Mouse (Mus musculus) neural tube, embryonic 11.5 days (tissue): Measurements from ENCODE around the gene Ccdc85c. TPM values are rescaled to one million over a fixed set of nuclear protein-coding genes. Genes with fewer than 3 reads are reported as not detected.
A peak's percentile ranks its signal among the peaks of the same experiment; 100 is the strongest.

ENCODE experiments used
- ATAC-seq: fragments of 200-750 bp; cut with Nextera tagmentation; 2 replicates; pipeline ENCODE4 v1.8.0; 2017; ENCODE audit warnings: moderate number of reproducible peaks, mild to moderate bottlenecking, moderate TSS enrichment, moderate library complexity; ENCODE audit not compliant: insufficient read depth, low FRiP score, low TSS enrichment
- DNase-seq: peaks from one replicate; pipeline ENCODE4 v3.0.0-alpha.2; 2015; ENCODE audit warnings: low spot score
- H3K27ac ChIP-seq: fragments of 300-500 bp; sonication (generic); 2 replicates; pipeline ENCODE4 v1.5.1; 2014; ENCODE audit warnings: low read depth, mild to moderate bottlenecking, low read length
- H3K27me3 ChIP-seq: fragments of 300-500 bp; sonication (generic); 2 replicates; pipeline ENCODE4 v1.6.1; 2014; ENCODE audit warnings: mild to moderate bottlenecking, low read length, mixed read lengths; ENCODE audit not compliant: control insufficient read depth, insufficient read depth
- H3K36me3 ChIP-seq: fragments of 300-500 bp; sonication (generic); 2 replicates; pipeline ENCODE4 v1.6.1; 2014; ENCODE audit warnings: mild to moderate bottlenecking, low read length, moderate library complexity, mixed read lengths; ENCODE audit not compliant: control insufficient read depth, insufficient read depth
- H3K4me1 ChIP-seq: fragments of 300-500 bp; sonication (generic); 2 replicates; pipeline ENCODE4 v1.6.1; 2014; ENCODE audit warnings: low read length, mixed read lengths; ENCODE audit not compliant: control insufficient read depth, insufficient read depth
- H3K4me2 ChIP-seq: fragments of 300-500 bp; sonication (generic); 2 replicates; pipeline ENCODE4 v1.6.1; 2014; ENCODE audit warnings: low read depth, mild to moderate bottlenecking, moderate library complexity
- H3K4me3 ChIP-seq: fragments of 300-500 bp; sonication (generic); 2 replicates; pipeline ENCODE4 v1.5.1; 2014; ENCODE audit warnings: low read depth, low read length
- H3K9ac ChIP-seq: fragments of 300-500 bp; sonication (generic); 2 replicates; pipeline ENCODE4 v1.6.1; 2014; ENCODE audit warnings: mild to moderate bottlenecking, low read length
- H3K9me3 ChIP-seq: fragments of 300-500 bp; sonication (generic); 2 replicates; pipeline ENCODE4 v1.6.1; 2016; ENCODE audit warnings: low read length; ENCODE audit not compliant: control insufficient read depth
- WGBS: fragments of 180-500 bp; shearing (Covaris S2); extraction: QIAGEN DNeasy Blood & Tissue Kit; methylation state at CpG from one replicate; pipeline ENCODE4 v1.1.7; 2014; 5-methylcytosine and 5-hydroxymethylcytosine counted together
- polyA plus RNA-seq: library from polyadenylated mRNA; unstranded; fragments of >200 nt; fragmentation: Nextera tagmentation; extraction: Ambion mirVana; gene quantifications from 2 replicates; pipeline ENCODE4 v1.2.1, GENCODE M21; 2014

Gene Ccdc85c
- polyA plus RNA-seq, 1 experiment from 2014 or later = 20.3 TPM

GRCm38 (mm10) chr12:108305172-108305571, 29.9 kb upstream of the Ccdc85c start:
- no peak for ATAC-seq
- peaks cover 6% of the 10 kb centered on the region for H3K4me1 ChIP-seq
- H3K9ac ChIP-seq = no peak overlapping the region
- H3K4me2 ChIP-seq = no peak overlapping the region
- H3K4me3 ChIP-seq = no peak overlapping the region
- 75% methylated on average over 8 of the region's 8 CpGs for WGBS
- no peak overlapping the region for H3K27ac ChIP-seq
- no peaks in the 10 kb centered on the region for H3K9me3 ChIP-seq
- 0 out of 2 replicates have a peak, but pooled peaks cover 2% of the 10 kb centered on the region for H3K27me3 ChIP-seq
- H3K36me3 ChIP-seq = no peaks in the 10 kb centered on the region
- DNase-seq = no peak

GRCm38 (mm10) chr12:108303778-108304365, 28.6 kb upstream of the Ccdc85c start:
- no peak for DNase-seq
- ATAC-seq = no peak

DNA sequence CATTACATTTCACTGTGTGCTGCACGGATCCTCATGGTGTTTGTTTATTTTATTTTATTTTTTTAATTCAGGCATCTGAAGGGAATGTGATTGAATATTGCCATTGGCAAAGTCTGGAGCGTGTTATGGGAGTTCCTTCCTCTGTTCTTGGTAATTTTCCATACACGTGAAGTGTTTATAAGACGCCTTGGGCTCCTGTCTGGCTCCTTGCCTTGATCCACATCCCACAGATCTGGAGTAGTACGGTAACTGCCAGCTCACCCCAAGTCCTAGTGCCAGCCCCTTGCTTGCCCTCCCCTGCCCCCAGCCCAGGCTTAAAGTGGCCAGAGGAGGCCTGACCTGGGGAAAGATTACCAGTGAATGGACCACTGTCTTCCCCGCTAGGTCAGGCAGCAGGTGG, 25.8 kb upstream of the Ccdc85c start:
- Histone ChIP-seq H3K36me3 (no peaks in the 10 kb centered on the region), H3K4me3 (no peak overlapping the region), H3K9ac (no peak overlapping the region), H3K4me1 (peaks cover 3% of the 10 kb centered on the region), H3K4me2 (no peak overlapping the region), H3K27ac (no peak overlapping the region), H3K9me3 (no peaks in the 10 kb centered on the region), H3K27me3 (no peaks in the 10 kb centered on the region)
- DNase-seq (no peak), ATAC-seq (no peak)
- 87% methylated on average over 6 of the region's 6 CpGs for WGBS

More at GRCm38 (mm10) chr12:108303778-108304365, 28.6 kb upstream of the Ccdc85c start:
- no peak overlapping the region for H3K4me2 ChIP-seq
- peaks cover 6% of the 10 kb centered on the region for H3K4me1 ChIP-seq
- H3K9ac ChIP-seq = no peak overlapping the region
- no peaks in the 10 kb centered on the region for H3K9me3 ChIP-seq
- H3K36me3 ChIP-seq = no peaks in the 10 kb centered on the region
- 0 out of 2 replicates have a peak, but pooled peaks cover 2% of the 10 kb centered on the region for H3K27me3 ChIP-seq
- no peak overlapping the region for H3K4me3 ChIP-seq
- H3K27ac ChIP-seq = no peak overlapping the region
- 47% methylated on average over 6 of the region's 6 CpGs for WGBS

- WGBS = 81% methylated on average over 6 of the region's 6 CpGs
- Histone ChIP-seq H3K36me3 (no peaks in the 10 kb centered on the region), H3K4me3 (no peak overlapping the region), H3K4me2 (no peak overlapping the region), H3K27me3 (no peaks in the 10 kb centered on the region), H3K9me3 (no peaks in the 10 kb centered on the region), H3K9ac (no peak overlapping the region), H3K27ac (no peak overlapping the region), H3K4me1 (peaks cover 4% of the 10 kb centered on the region)
- no peak for ATAC-seq
- no peak for DNase-seq
These were observed 21.8 kb upstream of the Ccdc85c start for GRCm38 (mm10) chr12:108297033-108297432.

DNA sequence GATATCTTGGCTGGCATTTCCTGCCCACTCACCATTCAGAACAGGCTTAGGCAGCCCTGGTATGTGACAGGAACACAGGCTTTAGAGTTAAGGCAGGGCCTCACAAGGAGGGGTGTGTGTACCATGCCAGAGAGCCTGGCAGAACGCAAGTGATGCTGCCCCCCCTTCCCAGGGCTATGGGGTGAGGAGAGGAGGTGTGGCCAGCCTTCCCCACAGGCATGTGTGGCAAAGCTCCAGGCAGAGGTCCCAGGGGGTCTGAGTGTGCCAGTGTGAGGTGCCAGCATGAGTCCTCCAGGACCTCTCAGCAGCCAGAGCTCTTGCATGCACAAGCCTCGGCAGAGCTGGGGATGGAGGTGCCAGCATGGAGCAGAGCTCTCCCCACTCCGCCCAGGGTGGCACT, 19.4 kb upstream of the Ccdc85c start:
- Histone ChIP-seq H3K27ac (no peak overlapping the region; the same call in 1 of the 2 replicates), H3K4me2 (no peak overlapping the region), H3K9ac (no peak overlapping the region), H3K4me3 (no peak overlapping the region), H3K9me3 (no peaks in the 10 kb centered on the region), H3K27me3 (no peaks in the 10 kb centered on the region), H3K4me1 (peaks cover 4% of the 10 kb centered on the region), H3K36me3 (no peaks in the 10 kb centered on the region)
- WGBS = 79% methylated on average over 3 of the region's 3 CpGs
- DNase-seq (no peak), ATAC-seq (no peak)

DNA sequence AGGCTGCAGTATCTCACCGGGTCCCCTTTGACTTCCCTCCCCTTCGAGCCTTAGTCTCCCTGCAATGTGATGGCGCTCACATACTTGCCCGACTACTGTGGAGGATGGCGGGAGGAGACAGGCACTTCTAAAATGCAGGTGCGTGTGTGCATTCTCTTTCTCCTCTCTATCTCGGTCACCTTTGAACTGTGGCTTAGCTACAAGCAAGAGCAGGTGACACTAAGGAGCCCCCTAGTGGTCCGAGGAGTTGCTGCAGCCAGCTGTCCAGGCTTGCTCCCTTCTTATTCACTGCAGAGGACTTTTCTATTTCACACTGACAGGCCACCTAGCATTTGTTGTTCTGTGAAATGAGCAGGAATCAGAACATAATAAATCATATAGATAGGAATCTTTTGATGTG, 17.7 kb upstream of the Ccdc85c start:
- Histone ChIP-seq H3K27ac (0 out of 2 replicates have a peak overlapping the region, but pooled peaks have one; percentile 49), H3K9ac (no peak overlapping the region; the same call in 1 of the 2 replicates), H3K4me3 (no peak overlapping the region), H3K36me3 (no peaks in the 10 kb centered on the region), H3K27me3 (no peaks in the 10 kb centered on the region), H3K4me1 (peaks cover 4% of the 10 kb centered on the region), H3K4me2 (peak overlapping the region; percentile 34), H3K9me3 (no peaks in the 10 kb centered on the region)
- WGBS = 6% methylated on average over 8 of the region's 8 CpGs
- ATAC-seq (peak; percentile 54), DNase-seq (peak; percentile 79)

GRCm38 (mm10) chr12:108292419-108292818, 17.2 kb upstream of the Ccdc85c start:
- Histone ChIP-seq H3K4me3 (no peak overlapping the region), H3K9me3 (no peaks in the 10 kb centered on the region), H3K36me3 (no peaks in the 10 kb centered on the region), H3K9ac (no peak overlapping the region), H3K4me2 (peak overlapping the region; percentile 34), H3K4me1 (peaks cover 4% of the 10 kb centered on the region), H3K27me3 (no peaks in the 10 kb centered on the region), H3K27ac (0 out of 2 replicates have a peak overlapping the region, but pooled peaks have one; percentile 49)
- WGBS = 9% methylated on average over 9 of the region's 9 CpGs
- DNase-seq = peak; percentile 68
- ATAC-seq = peak; percentile 90

GRCm38 (mm10) chr12:108288127-108288880, 13.1 kb upstream of the Ccdc85c start:
- H3K4me1 ChIP-seq = peaks cover 19% of the 10 kb centered on the region
- 76% methylated on average over 19 of the region's 19 CpGs for WGBS
- H3K27ac ChIP-seq = no peak overlapping the region
- no peak overlapping the region for H3K4me3 ChIP-seq
- no peak for ATAC-seq
- H3K36me3 ChIP-seq = no peaks in the 10 kb centered on the region
- no peaks in the 10 kb centered on the region for H3K9me3 ChIP-seq
- no peak overlapping the region for H3K9ac ChIP-seq
- H3K27me3 ChIP-seq = no peaks in the 10 kb centered on the region
- no peak overlapping the region for H3K4me2 ChIP-seq
- DNase-seq = no peak

GRCm38 (mm10) chr12:108287011-108287410, 11.8 kb upstream of the Ccdc85c start:
- H3K36me3 ChIP-seq = no peaks in the 10 kb centered on the region
- no peak for ATAC-seq
- H3K4me1 ChIP-seq = peaks cover 15% of the 10 kb centered on the region
- no peaks in the 10 kb centered on the region for H3K27me3 ChIP-seq
- H3K9ac ChIP-seq = no peak overlapping the region
- 91% methylated on average over 8 of the region's 8 CpGs for WGBS
- H3K4me3 ChIP-seq = no peak overlapping the region
- H3K27ac ChIP-seq = no peak overlapping the region
- H3K4me2 ChIP-seq = no peak overlapping the region
- H3K9me3 ChIP-seq = no peaks in the 10 kb centered on the region
- no peak for DNase-seq
